17 mouse cellular contexts compared by ENCODE assay signal in the genomic region with DNA sequence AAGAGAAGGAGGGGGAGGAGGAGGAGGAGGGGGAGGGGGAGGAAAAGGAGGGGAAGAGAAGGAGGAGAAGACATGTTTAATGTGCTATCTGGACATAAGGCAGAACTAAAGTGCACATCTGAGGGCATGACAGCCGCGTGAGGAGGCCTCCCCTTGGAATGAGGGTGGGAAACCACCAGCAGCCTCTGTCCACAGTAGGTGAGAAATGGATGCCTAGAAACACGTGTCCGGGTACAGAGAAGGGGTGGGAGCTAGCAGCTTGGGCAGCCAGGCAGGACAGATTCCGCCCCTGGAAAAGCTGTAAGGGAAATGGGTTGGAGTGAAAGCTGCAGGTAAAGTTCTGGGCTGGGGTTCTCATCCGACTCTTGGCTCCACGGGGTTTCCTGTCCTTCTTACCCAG. TPM values are rescaled to one million over a fixed set of nuclear protein-coding genes. Genes with fewer than 3 reads are reported as not detected.
"Had no signal": no experiment of that assay in that cellular context is flagged by ENCODE, and none has a peak within 500 bp of the region (broad histone marks: within the 10 kb centered on the region; RNA-seq: fewer than 3 reads in every experiment).

No protein-coding gene starts in this region.

- H3K9me3 ChIP-seq: lung, embryonic 15.5 days; midbrain, embryonic 13.5 days; midbrain, embryonic 15.5 days; stomach, embryonic 15.5 days had no signal

- H3K9ac ChIP-seq: lung, embryonic 15.5 days; midbrain, embryonic 13.5 days; midbrain, embryonic 15.5 days; neural tube, embryonic 12.5 days; stomach, embryonic 15.5 days had no signal

- ATAC-seq: lung, postnatal 0 days; midbrain, embryonic 13.5 days; midbrain, embryonic 15.5 days had no signal

- H3K27ac ChIP-seq: lung, embryonic 15.5 days; macrophage; midbrain, embryonic 13.5 days; midbrain, embryonic 15.5 days; neural tube, embryonic 12.5 days; stomach, embryonic 15.5 days; stomach, postnatal 0 days had no signal

- DNase-seq: lung, adult 2 months; lung, postnatal 14 days; lung, postnatal 36 days; right cerebral cortex, postnatal 14 days; thymus, adult 2 months; thymus, postnatal 25 days; thymus, postnatal 4 days had no signal

- H3K27me3 ChIP-seq: lung, embryonic 15.5 days; midbrain, embryonic 13.5 days; midbrain, embryonic 15.5 days; neural tube, embryonic 12.5 days; stomach, embryonic 15.5 days had no signal

- H3K4me1 ChIP-seq: megakaryocyte, embryonic 14.5 days; midbrain, embryonic 15.5 days had no signal

- H3K36me3 ChIP-seq: lung, embryonic 15.5 days; midbrain, embryonic 13.5 days; midbrain, embryonic 15.5 days; neural tube, embryonic 12.5 days; stomach, embryonic 15.5 days had no signal

- H3K4me3 ChIP-seq: lung, embryonic 15.5 days; megakaryocyte, embryonic 14.5 days; midbrain, embryonic 13.5 days; midbrain, embryonic 15.5 days; neural tube, embryonic 12.5 days; stomach, embryonic 15.5 days had no signal

- H3K4me2 ChIP-seq: lung, embryonic 15.5 days; midbrain, embryonic 11.5 days; midbrain, embryonic 13.5 days; midbrain, embryonic 15.5 days; neural tube, embryonic 12.5 days; stomach, embryonic 15.5 days had no signal

RNA-seq across cellular contexts. Expression of a gene that starts 31.6 kb away (rescaled TPM):
- polyA plus RNA-seq: macrophage had no signal
